15 mouse cellular contexts compared by ENCODE assay signal in genomic region chr2:78977632-78978397, GRCm38 (mm10).
A peak's percentile ranks its signal among the peaks of the same experiment; 100 is the strongest.
DNase-seq lines count a peak whose midpoint lies in the region; ATAC-seq lines count a peak whose summit lies in the region.
"Had no signal": no experiment of that assay in that cellular context is flagged by ENCODE, and none has a peak within 500 bp of the region (broad histone marks: within the 10 kb centered on the region; RNA-seq: fewer than 3 reads in every experiment).

No protein-coding gene starts in this region.

- H3K4me1 ChIP-seq in intestine, embryonic 16.5 days (ENCODE audit: control insufficient read depth, insufficient read depth, low read length): no peaks in the 10 kb centered on the region
- H3K4me1 ChIP-seq: liver, embryonic 15.5 days; midbrain, embryonic 12.5 days had no signal

- no peaks in the 10 kb centered on the region for H3K27me3 ChIP-seq in intestine, embryonic 16.5 days (replicated peaks; ENCODE audit: control insufficient read depth, insufficient read depth, low read length)
- H3K27me3 ChIP-seq: liver, embryonic 15.5 days; midbrain, embryonic 12.5 days had no signal

- H3K27ac ChIP-seq in intestine, embryonic 16.5 days (ENCODE audit: low read length): no peak overlapping the region
- H3K27ac ChIP-seq: liver, embryonic 15.5 days; midbrain, embryonic 12.5 days had no signal

- H3K36me3 ChIP-seq in intestine, embryonic 16.5 days (ENCODE audit: control insufficient read depth, insufficient read depth, low read length): no peaks in the 10 kb centered on the region
- H3K36me3 ChIP-seq: liver, embryonic 15.5 days; midbrain, embryonic 12.5 days had no signal

- no peak overlapping the region for H3K9ac ChIP-seq in intestine, embryonic 16.5 days (ENCODE audit: low read depth, low read length)
- H3K9ac ChIP-seq: liver, embryonic 15.5 days; midbrain, embryonic 12.5 days had no signal

- 81% methylated on average over 5 of the region's 5 CpGs for WGBS in intestine, embryonic 16.5 days

- ATAC-seq in intestine, embryonic 16.5 days: no peak
- ATAC-seq: intestine, postnatal 0 days had no signal

- H3K9me3 ChIP-seq in intestine, embryonic 16.5 days (ENCODE audit: control insufficient read depth, low read length): no peaks in the 10 kb centered on the region
- H3K9me3 ChIP-seq: liver, embryonic 15.5 days; midbrain, embryonic 12.5 days had no signal

- DNase-seq in kidney, postnatal 10 days: peak; percentile 26
- no peak for DNase-seq in kidney, adult 18-20 months
- DNase-seq in CD4-positive helper T cell, adult 2 months (ENCODE audit: low read depth, low spot score): peak; percentile 51
- DNase-seq in NIH3T3 (ENCODE audit: low read depth): peak; percentile 33
- DNase-seq in kidney, postnatal 14 days: peak; percentile 52
- DNase-seq in cerebellum, adult 11-12 months: no peak
- no peak for DNase-seq in c-Kit-positive CD71-positive TER-119-positive erythroid progenitor cells, embryonic 14.5 days (ENCODE audit: low spot score)
- DNase-seq: cerebellum, adult 18-20 months; gastrocnemius, postnatal 14 days; left cerebral cortex, postnatal 4 days; right cerebral cortex, postnatal 14 days had no signal

- H3K4me2 ChIP-seq in intestine, embryonic 16.5 days (ENCODE audit: low read depth, low read length): no peak overlapping the region
- H3K4me2 ChIP-seq: liver, embryonic 15.5 days; midbrain, embryonic 12.5 days had no signal

- H3K4me3 ChIP-seq in intestine, embryonic 16.5 days (ENCODE audit: low read length): no peak overlapping the region
- H3K4me3 ChIP-seq: liver, embryonic 15.5 days; midbrain, embryonic 12.5 days had no signal

Comparison
In these comparisons a context has a peak if more than half of its experiments do, and no peak if none do; other contexts are left out.
1. DNase-seq: peak in kidney, postnatal 10 days (single experiment), CD4-positive helper T cell, adult 2 months (single experiment), NIH3T3 (single experiment) and kidney, postnatal 14 days (single experiment); none in kidney, adult 18-20 months (single experiment), cerebellum, adult 11-12 months (single experiment) and c-Kit-positive CD71-positive TER-119-positive erythroid progenitor cells, embryonic 14.5 days (single experiment).